Comparison of ENCODE assay signal across 25 mouse cellular contexts in the genomic region with DNA sequence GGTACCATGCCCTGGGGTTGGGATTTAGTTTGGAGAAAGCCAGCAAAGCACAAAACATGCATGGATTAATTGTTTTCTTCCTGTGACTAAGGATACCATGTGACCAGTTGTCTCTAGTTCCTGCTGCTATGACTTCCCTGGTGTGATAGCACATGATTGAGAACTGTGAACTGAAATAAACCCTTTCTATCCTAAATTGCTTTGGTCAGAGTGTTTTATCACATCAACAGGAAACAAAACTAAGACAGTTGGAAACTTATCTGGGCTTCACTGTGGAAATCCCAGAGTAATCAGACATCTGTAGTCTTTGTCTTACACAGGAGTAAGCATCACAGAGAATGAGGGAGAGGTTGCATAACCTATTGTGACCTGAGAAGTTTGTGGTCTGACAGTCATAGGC.
DNase-seq lines count a peak whose midpoint lies in the region; ATAC-seq and TF ChIP-seq lines count a peak whose summit lies in the region.
"Had no signal": no experiment of that assay in that cellular context is flagged by ENCODE, and none has a peak within 500 bp of the region (broad histone marks: within the 10 kb centered on the region; RNA-seq: fewer than 3 reads in every experiment).

No protein-coding gene starts in this region.

- peak; percentile 71 to 85 for TF ChIP-seq EP300 in MEL (IDR thresholded peaks at IDR 0.05; ENCODE audit: low read depth in 1 of 2, low read length in 2 of 2)

- H3K27ac ChIP-seq in liver, embryonic 16.5 days (ENCODE audit: low read length): no peak overlapping the region
- H3K27ac ChIP-seq in MEL (ENCODE audit: control insufficient read depth, low read depth, low read length): peak overlapping the region; percentile 33; the same call in 1 of the 2 replicates
- H3K27ac ChIP-seq in midbrain, embryonic 13.5 days: no peak overlapping the region
- H3K27ac ChIP-seq: embryonic facial prominence, embryonic 10.5 days; embryonic facial prominence, embryonic 12.5 days; forebrain, embryonic 13.5 days; forebrain, embryonic 15.5 days had no signal

- no peaks in the 10 kb centered on the region for H3K27me3 ChIP-seq in liver, embryonic 16.5 days (ENCODE audit: control insufficient read depth, insufficient read depth, low read depth, low read length)
- no peaks in the 10 kb centered on the region for H3K27me3 ChIP-seq in MEL (ENCODE audit: control insufficient read depth in 1 of 2, insufficient read depth in 2 of 2, low read length in 2 of 2)
- no peaks in the 10 kb centered on the region for H3K27me3 ChIP-seq in splenic B cell, adult 2 months (ENCODE audit: control insufficient read depth, insufficient read depth, low read length, poor library complexity, severe bottlenecking)
- H3K27me3 ChIP-seq in midbrain, embryonic 13.5 days: no peaks in the 10 kb centered on the region
- H3K27me3 ChIP-seq: CH12.LX; embryonic facial prominence, embryonic 12.5 days; forebrain, embryonic 13.5 days; forebrain, embryonic 15.5 days; Patski had no signal

- H3K4me1 ChIP-seq in liver, embryonic 16.5 days (ENCODE audit: control insufficient read depth, low read depth, low read length): no peaks in the 10 kb centered on the region
- peaks cover 0 to 2% of the 10 kb centered on the region in 2 experiments; a peak in 1 of 4 replicates for H3K4me1 ChIP-seq in MEL (ENCODE audit: control insufficient read depth in 1 of 2, insufficient read depth in 2 of 2, low read length in 2 of 2)
- no peaks in the 10 kb centered on the region for H3K4me1 ChIP-seq in midbrain, embryonic 13.5 days (replicated peaks)
- H3K4me1 ChIP-seq: embryonic facial prominence, embryonic 10.5 days; embryonic facial prominence, embryonic 12.5 days; forebrain, embryonic 13.5 days; forebrain, embryonic 15.5 days had no signal

- H3K4me2 ChIP-seq in liver, embryonic 16.5 days (ENCODE audit: low read depth, low read length): no peak overlapping the region
- no peak overlapping the region for H3K4me2 ChIP-seq in midbrain, embryonic 13.5 days (replicated peaks)
- H3K4me2 ChIP-seq: embryonic facial prominence, embryonic 12.5 days; forebrain, embryonic 13.5 days; forebrain, embryonic 15.5 days had no signal

- DNase-seq in liver (no peak), 416B (ENCODE audit: low read depth) (peak; percentile 57), MEL (ENCODE audit: low read depth, low spot score) (peak; percentile 40)
- peak; percentile 25 for DNase-seq in splenic B cell, adult 2 months (ENCODE audit: low read depth, low spot score)
- DNase-seq in right cerebral cortex, postnatal 25 days: no peak
- DNase-seq: adrenal gland, adult 8-10 months; adrenal gland, postnatal 14 days; adrenal gland, postnatal 36 days; cerebellum, adult 11-12 months; cerebellum, adult 2 months; cerebellum, adult 9-10 months; cerebellum, postnatal 10 days; cerebellum, postnatal 25 days; forebrain, postnatal 0 days had no signal

- H3K9me3 ChIP-seq in liver, embryonic 16.5 days (replicated peaks; ENCODE audit: control insufficient read depth, low read length): no peaks in the 10 kb centered on the region
- H3K9me3 ChIP-seq in MEL (replicated peaks; ENCODE audit: insufficient read depth, low read length): no peaks in the 10 kb centered on the region
- no peaks in the 10 kb centered on the region; the same call in 1 of the 2 replicates for H3K9me3 ChIP-seq in midbrain, embryonic 13.5 days
- H3K9me3 ChIP-seq: embryonic facial prominence, embryonic 10.5 days; embryonic facial prominence, embryonic 12.5 days; forebrain, embryonic 13.5 days; forebrain, embryonic 15.5 days; G1E had no signal

- no peak overlapping the region for H3K4me3 ChIP-seq in liver, embryonic 16.5 days (ENCODE audit: low read depth, low read length)
- no peak overlapping the region for H3K4me3 ChIP-seq in MEL (ENCODE audit: control insufficient read depth in 1 of 2, insufficient read depth in 1 of 2, low read depth in 2 of 2, low read length in 2 of 2)
- H3K4me3 ChIP-seq in midbrain, embryonic 13.5 days (replicated peaks): no peak overlapping the region
- H3K4me3 ChIP-seq: embryonic facial prominence, embryonic 10.5 days; embryonic facial prominence, embryonic 12.5 days; forebrain, embryonic 13.5 days; forebrain, embryonic 15.5 days had no signal

- ATAC-seq in liver, embryonic 16.5 days (ENCODE audit: low read depth): peak; percentile 53; the same call in 1 of the 2 replicates
- ATAC-seq in midbrain, embryonic 13.5 days: no peak
- ATAC-seq: activated CD4-positive, CD25-positive, alpha-beta regulatory T cell, adult 4 months; CD4-positive, CD25-positive, alpha-beta regulatory T cell, adult 4 months; forebrain, embryonic 13.5 days; forebrain, embryonic 15.5 days; forebrain, postnatal 0 days; Patski had no signal

- H3K36me3 ChIP-seq in liver, embryonic 16.5 days (ENCODE audit: control insufficient read depth, insufficient read depth): no peaks in the 10 kb centered on the region
- peaks cover 0 to 2% of the 10 kb centered on the region in 2 experiments; a peak in 1 of 4 replicates for H3K36me3 ChIP-seq in MEL (ENCODE audit: control insufficient read depth in 1 of 2, insufficient read depth in 2 of 2, low read length in 2 of 2)
- no peaks in the 10 kb centered on the region for H3K36me3 ChIP-seq in splenic B cell, adult 2 months (ENCODE audit: control insufficient read depth, insufficient read depth, low read length, poor library complexity, severe bottlenecking)
- H3K36me3 ChIP-seq in midbrain, embryonic 13.5 days: no peaks in the 10 kb centered on the region
- H3K36me3 ChIP-seq: embryonic facial prominence, embryonic 10.5 days; embryonic facial prominence, embryonic 12.5 days; forebrain, embryonic 15.5 days; G1E had no signal

- no peak for TF ChIP-seq CTCF in MEL (IDR thresholded peaks at IDR 0.05 in 2 of 3, conservative IDR thresholded peaks at IDR 0.05 in 1 of 3; ENCODE audit: control insufficient read depth in 1 of 3, insufficient read depth in 1 of 3, low read depth in 2 of 3, low read length in 3 of 3, poor library complexity in 1 of 3, severe bottlenecking in 1 of 3)

- no peaks in the 10 kb centered on the region for H3K79me2 ChIP-seq in MEL (ENCODE audit: control insufficient read depth, insufficient read depth, low read length, poor library complexity)

- H3K9ac ChIP-seq in liver, embryonic 16.5 days (ENCODE audit: low read depth, low read length): no peak overlapping the region
- H3K9ac ChIP-seq in MEL (ENCODE audit: control insufficient read depth, low read depth, low read length, poor library complexity, severe bottlenecking): no peak overlapping the region
- H3K9ac ChIP-seq in midbrain, embryonic 13.5 days (replicated peaks): no peak overlapping the region
- H3K9ac ChIP-seq: embryonic facial prominence, embryonic 12.5 days; forebrain, embryonic 13.5 days; forebrain, embryonic 15.5 days; forebrain, postnatal 0 days had no signal

- no peak for TF ChIP-seq POLR2A in MEL (IDR thresholded peaks at IDR 0.05; ENCODE audit: control insufficient read depth in 1 of 2, insufficient read depth in 1 of 2, low read depth in 1 of 2, low read length in 2 of 2, poor library complexity in 1 of 2)

- TF ChIP-seq RAD21 in MEL (IDR thresholded peaks at IDR 0.05; ENCODE audit: low read depth, low read length): no peak

TF ChIP-seq in MEL, 35 proteins besides CTCF, POLR2A, EP300 and RAD21 (continues in another document):
- TF ChIP-seq POLR2AphosphoS5 (IDR thresholded peaks at IDR 0.05; ENCODE audit: borderline replicate concordance, low read depth, low read length): no peak
- peak; percentile 77 for TF ChIP-seq RCOR1 (IDR thresholded peaks at IDR 0.05; ENCODE audit: low read depth, low read length)
- no peak for TF ChIP-seq UBTF (IDR thresholded peaks at IDR 0.05; ENCODE audit: borderline replicate concordance, insufficient read depth, low read depth, low read length)
- TF ChIP-seq MXI1 (IDR thresholded peaks at IDR 0.05; ENCODE audit: low read depth, low read length): no peak
- TF ChIP-seq MAX (IDR thresholded peaks at IDR 0.05; ENCODE audit: low read length): peak; percentile 64
- no peak for TF ChIP-seq POLR2AphosphoS2 (IDR thresholded peaks at IDR 0.05; ENCODE audit: low read length)
- no peak for TF ChIP-seq E2F4 (IDR thresholded peaks at IDR 0.05; ENCODE audit: borderline replicate concordance, low read depth, low read length)
- no peak for TF ChIP-seq ZMIZ1 (IDR thresholded peaks at IDR 0.05; ENCODE audit: low read depth, low read length)
- TF ChIP-seq NELFE (IDR thresholded peaks at IDR 0.05; ENCODE audit: low read depth, low read length): no peak
- TF ChIP-seq BHLHE40 (IDR thresholded peaks at IDR 0.05; ENCODE audit: borderline replicate concordance, low read depth, low read length): no peak
- TF ChIP-seq MYC (IDR thresholded peaks at IDR 0.05; ENCODE audit: low read depth, low read length): no peak
- no peak for TF ChIP-seq ELF1 (IDR thresholded peaks at IDR 0.05; ENCODE audit: low read depth, low read length)
- TF ChIP-seq TAL1 (IDR thresholded peaks at IDR 0.05; ENCODE audit: low read length): no peak
- no peak for TF ChIP-seq SIN3A (IDR thresholded peaks at IDR 0.05; ENCODE audit: low read length)
- no peak for TF ChIP-seq ZKSCAN1 (IDR thresholded peaks at IDR 0.05; ENCODE audit: low read depth, low read length)
- no peak for TF ChIP-seq GABPA (IDR thresholded peaks at IDR 0.05; ENCODE audit: low read depth, low read length)
- 0 out of 4 replicates have a peak, but pooled peaks of 1 of the 2 experiments have one; percentile 18 for TF ChIP-seq USF2 (IDR thresholded peaks at IDR 0.05; ENCODE audit: borderline replicate concordance in 1 of 2, insufficient read depth in 1 of 2, low read depth in 1 of 2, low read length in 2 of 2)
- no peak for TF ChIP-seq MEF2A (IDR thresholded peaks at IDR 0.05; ENCODE audit: extremely low read depth, insufficient replicate concordance, low read depth, low read length, poor library complexity, severe bottlenecking)
- TF ChIP-seq ETS1 (IDR thresholded peaks at IDR 0.05; ENCODE audit: low read depth, low read length): peak; percentile 54; the same call in 1 of the 2 replicates
- TF ChIP-seq ZNF384 (IDR thresholded peaks at IDR 0.05; ENCODE audit: low read depth, low read length): no peak
- TF ChIP-seq KAT2A (conservative IDR thresholded peaks at IDR 0.05; ENCODE audit: low read depth, low read length): no peak
- TF ChIP-seq MAFK (IDR thresholded peaks at IDR 0.05; ENCODE audit: borderline replicate concordance, low read depth, low read length): no peak
- peak; percentile 75; the same call in 1 of the 2 replicates for TF ChIP-seq USF1 (IDR thresholded peaks at IDR 0.05; ENCODE audit: low read depth, low read length)
- peak; percentile 43; the same call in 1 of the 2 replicates for TF ChIP-seq TCF12 (IDR thresholded peaks at IDR 0.05; ENCODE audit: low read depth, low read length)
- TF ChIP-seq JUND (IDR thresholded peaks at IDR 0.05; ENCODE audit: low read depth, low read length): no peak
- TF ChIP-seq MYB (IDR thresholded peaks at IDR 0.05; ENCODE audit: low read depth, low read length): peak; percentile 58; the same call in 1 of the 2 replicates
- no peak for TF ChIP-seq SMC3 (IDR thresholded peaks at IDR 0.05; ENCODE audit: low read depth, low read length)

Comparison
In these comparisons a context has a peak if more than half of its experiments do, and no peak if none do; other contexts are left out.
1. DNase-seq: peak in 416B (single experiment), MEL (single experiment) and splenic B cell, adult 2 months (single experiment); none in liver (single experiment) and right cerebral cortex, postnatal 25 days (single experiment).